Mouse (Mus musculus) granulocyte monocyte progenitor cell, adult 5-6 weeks (primary cell): ENCODE data around the gene Olfr703. TPM values are rescaled to one million over a fixed set of nuclear protein-coding genes. Genes with fewer than 3 reads are reported as not detected.

Source experiments
- ATAC-seq: replicated peaks from 2 replicates; pipeline ENCODE4 v1.8.0; 2016; ENCODE audit warnings: mild to moderate bottlenecking, moderate TSS enrichment, inconsistent platforms; ENCODE audit not compliant: poor library complexity, severe bottlenecking
- total RNA-seq, 2 experiments: library from RNA; stranded (forward) in 1 of 2; stranded (reverse) in 1 of 2; fragments of 200-712, 200-1000 nt in 1 of 2; fragments of >200 nt in 1 of 2; fragmentation: Nextera tagmentation in 1 of 2; gene quantifications; 2 replicates each; pipeline ENCODE4 v1.2.3; 2014 to 2017

Olfr703 gene
- total RNA-seq (2014; fragmentation: Nextera tagmentation) (not detected in 2 replicates), total RNA-seq (2017) (not detected in 2 replicates)

DNA sequence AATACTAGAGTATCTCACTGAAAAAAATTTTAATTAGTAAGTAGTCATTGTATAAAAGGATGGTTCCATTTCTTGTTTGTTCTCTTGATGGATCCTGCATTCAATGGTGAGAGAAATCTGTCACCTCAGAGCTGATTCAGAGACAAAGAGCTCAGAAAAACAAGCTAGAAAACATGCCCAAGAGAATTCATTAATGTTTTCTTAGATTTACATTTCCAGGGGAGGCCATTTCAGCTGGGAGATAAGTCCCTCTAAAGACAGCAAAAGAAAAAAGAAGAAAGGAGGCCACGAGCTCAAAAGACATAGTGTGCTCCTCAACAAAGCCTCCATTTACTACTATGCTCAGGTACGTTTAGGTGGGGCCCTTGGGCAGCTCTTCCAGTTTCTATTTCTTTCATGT, at the start of gene Olfr703:
TSS of gene Olfr703 (plus strand) at position 301 of the 400 bp plus-strand sequence.
- ATAC-seq = no peak

DNA sequence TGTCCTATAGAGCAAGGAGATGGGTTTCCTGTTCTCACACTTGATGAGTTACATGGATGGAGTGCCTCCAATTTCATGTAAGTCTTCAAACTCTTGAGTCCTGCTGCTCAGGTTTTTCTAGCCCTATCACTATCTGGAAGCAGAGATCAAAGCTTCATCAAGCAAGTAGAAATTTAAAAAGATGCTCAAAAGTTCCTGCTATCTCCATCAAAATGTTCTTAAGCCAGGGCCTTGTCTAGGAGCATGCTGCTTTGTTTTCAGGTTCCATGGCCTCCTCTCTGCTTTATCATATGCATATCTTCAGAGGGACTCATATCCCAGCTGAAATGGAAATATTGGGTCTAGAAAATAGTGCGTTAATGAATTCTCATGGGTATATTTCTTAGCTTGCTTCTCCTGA, 34.4 kb upstream of the Olfr703 start, which contains the start of gene Olfr700:
TSS of gene Olfr700 (minus strand) at position 101 of the 400 bp plus-strand sequence.
- no peak for ATAC-seq

DNA sequence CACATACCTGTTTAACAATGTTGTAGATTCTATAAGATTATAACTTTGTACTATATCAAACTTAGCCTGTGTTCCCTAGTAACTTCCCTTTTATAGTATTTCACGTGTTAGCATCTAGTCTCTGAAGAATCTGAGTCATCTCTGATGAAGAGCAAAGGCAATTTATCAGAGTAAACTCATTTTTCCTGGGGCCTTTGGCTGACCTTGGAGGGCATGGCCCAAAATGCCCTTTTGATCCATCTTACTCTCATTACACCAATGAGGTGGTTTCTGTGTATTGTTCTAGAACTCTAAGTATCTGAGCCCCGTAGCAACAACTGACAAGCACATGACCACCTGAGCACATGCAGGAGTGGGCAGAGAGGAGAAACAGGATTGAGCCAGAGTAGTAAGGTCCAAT, 29.3 kb upstream of the Olfr703 start, which contains the start of gene Olfr701:
TSS of gene Olfr701 (plus strand) at position 301 of the 400 bp plus-strand sequence.
- ATAC-seq = no peak

DNA sequence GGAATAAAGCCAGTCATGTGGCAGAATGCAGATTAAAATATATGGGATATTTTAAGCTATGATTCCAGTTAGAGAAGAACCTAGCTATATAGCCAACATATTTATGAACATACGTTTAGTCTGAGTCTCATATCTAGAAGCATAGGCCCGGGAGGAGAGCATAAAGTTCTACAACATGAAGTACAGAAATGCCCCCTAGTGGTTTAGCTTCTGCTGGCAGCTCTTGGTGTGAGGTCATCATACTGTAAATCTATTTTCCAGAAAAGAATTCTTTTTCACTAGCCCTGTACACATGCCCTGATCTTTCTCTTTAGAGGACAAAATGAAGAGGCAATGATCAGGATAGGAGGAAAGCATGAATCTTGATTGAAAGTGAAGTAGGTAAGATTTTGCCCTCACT, 27.4 kb upstream of the Olfr703 start:
- ATAC-seq = peak; percentile 77

DNA sequence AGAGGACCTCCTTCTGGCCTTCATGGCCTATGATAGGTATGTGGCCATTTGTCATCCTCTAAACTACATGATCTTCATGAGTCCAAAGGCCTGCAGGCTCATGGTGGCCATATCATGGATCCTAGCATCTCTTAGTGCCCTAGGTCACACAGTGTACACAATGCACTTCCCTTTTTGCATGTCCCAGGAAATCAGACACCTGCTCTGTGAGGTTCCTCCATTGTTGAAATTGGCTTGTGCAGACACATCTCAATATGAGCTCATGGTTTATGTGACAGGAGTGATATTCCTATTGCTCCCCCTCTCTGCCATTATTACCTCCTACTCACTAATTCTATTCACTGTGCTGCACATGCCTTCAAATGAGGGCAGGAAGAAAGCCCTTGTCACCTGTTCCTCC, 24.7 kb upstream of the Olfr703 start:
- ATAC-seq = peak; percentile 51

DNA sequence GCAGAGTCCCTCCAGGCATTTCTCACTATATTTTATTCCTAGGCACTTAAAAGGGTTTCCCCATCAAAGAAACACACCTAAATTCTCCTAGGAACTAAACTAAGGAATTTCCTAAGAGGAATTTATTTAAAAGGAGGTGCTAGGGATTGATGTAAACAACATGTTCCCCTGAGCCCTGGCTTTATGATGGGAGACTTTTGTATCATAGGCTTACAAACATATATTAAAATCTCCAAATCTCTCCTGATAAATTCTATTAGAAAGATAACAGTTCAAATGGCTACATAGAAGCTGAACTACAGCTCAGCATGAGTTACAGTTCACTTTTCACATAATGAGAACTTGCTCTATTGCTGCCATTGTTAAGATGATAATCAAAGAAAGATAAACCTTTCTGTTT, 9.4 kb upstream of the Olfr703 start, which contains the start of gene Olfr702:
TSS of gene Olfr702 (minus strand) at position 101 of the 400 bp plus-strand sequence.
- no peak for ATAC-seq

DNA sequence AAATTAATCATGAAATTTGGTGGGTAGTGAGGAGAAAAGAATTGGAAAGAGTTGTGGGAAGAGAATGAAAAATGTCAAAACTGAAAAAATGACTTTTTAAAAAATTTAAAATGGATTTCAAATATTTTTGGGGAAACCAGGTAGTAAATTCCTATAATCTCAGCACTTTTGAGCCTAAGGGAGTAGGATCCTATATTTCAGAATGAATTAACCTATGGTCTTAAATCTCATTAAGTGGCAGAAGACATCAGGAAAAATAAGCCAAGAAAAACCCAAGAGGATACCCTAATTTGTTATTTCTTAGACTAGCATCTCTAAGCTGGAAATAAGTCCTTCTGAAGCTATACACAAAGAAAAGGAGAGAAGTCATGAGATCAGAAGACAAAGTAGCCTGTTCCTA, 19.7 kb downstream of the Olfr703 start, which contains the start of gene Olfr704:
TSS of gene Olfr704 (plus strand) at position 301 of the 400 bp plus-strand sequence.
- ATAC-seq = no peak

DNA sequence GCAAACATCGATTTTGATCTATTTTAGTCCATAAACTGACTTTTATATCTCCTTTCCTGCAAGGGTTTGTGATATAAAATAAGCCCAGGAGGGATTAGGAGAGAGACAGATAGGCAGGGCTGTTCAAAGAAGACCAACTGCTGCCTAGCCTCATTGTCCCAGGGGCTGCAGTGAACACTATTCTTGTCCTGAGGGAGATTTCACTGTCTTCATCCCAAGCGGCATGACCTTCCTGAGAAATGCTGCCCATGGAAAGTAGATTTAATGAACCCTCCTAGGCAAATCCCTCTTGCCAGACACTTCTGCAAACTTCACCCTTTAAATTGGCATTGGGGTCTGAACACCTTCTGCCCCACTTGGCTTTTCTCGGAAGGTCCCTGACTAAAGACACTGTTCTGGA, 33.6 kb downstream of the Olfr703 start, which contains the start of gene Olfr705:
TSS of gene Olfr705 (minus strand) at position 101 of the 400 bp plus-strand sequence.
- ATAC-seq = no peak

DNA sequence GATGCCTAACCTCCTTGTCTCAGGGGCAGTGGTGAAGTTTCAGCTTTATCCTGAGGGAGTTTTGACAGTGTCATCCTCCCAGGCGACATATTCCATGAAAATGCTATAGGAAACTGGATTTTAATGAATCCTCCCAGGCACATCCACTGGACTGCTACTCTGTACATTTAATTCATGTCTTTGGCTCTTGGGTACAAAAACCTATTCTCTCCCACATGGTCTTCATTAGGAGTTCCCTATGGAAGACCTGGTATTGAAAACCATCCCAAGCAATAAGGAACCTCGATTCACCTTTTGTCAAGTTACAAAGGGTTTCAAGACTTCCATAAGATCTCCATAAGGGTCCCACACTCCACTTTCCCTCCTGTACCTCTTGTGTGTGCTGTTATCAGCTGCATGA, 44.9 kb downstream of the Olfr703 start, which contains the start of gene Olfr706:
TSS of gene Olfr706 (minus strand) at position 101 of the 400 bp plus-strand sequence.
- no peak for ATAC-seq

Other genes with a start within 250 kb of the Olfr703 start
- not detected in 2 replicates for gene Olfr693, start 162.8 kb upstream of the Olfr703 start, total RNA-seq (2014; fragmentation: Nextera tagmentation)
- not detected in 2 replicates for gene Olfr693, start 162.8 kb upstream of the Olfr703 start, total RNA-seq (2017)
- gene Olfr694, start 151.5 kb upstream of the Olfr703 start, total RNA-seq (2014; fragmentation: Nextera tagmentation) = not detected in 2 replicates
- not detected in 2 replicates for gene Olfr694, start 151.5 kb upstream of the Olfr703 start, total RNA-seq (2017)
- not detected in 2 replicates for gene Olfr695, start 127.0 kb upstream of the Olfr703 start, total RNA-seq (2014; fragmentation: Nextera tagmentation)
- 0.36 TPM in 1 of 2 replicates, not detected in the other for gene Olfr695, start 127.0 kb upstream of the Olfr703 start, total RNA-seq (2017)
- not detected in 2 replicates for gene Olfr697, start 100.9 kb upstream of the Olfr703 start, total RNA-seq (2014; fragmentation: Nextera tagmentation)
- not detected in 2 replicates for gene Olfr697, start 100.9 kb upstream of the Olfr703 start, total RNA-seq (2017)
- gene Olfr698, start 88.0 kb upstream of the Olfr703 start, total RNA-seq (2014; fragmentation: Nextera tagmentation) = not detected in 2 replicates
- gene Olfr698, start 88.0 kb upstream of the Olfr703 start, total RNA-seq (2017) = not detected in 2 replicates
- gene Olfr699, start 50.2 kb upstream of the Olfr703 start, total RNA-seq (2014; fragmentation: Nextera tagmentation) = not detected in 2 replicates
- not detected in 2 replicates for gene Olfr699, start 50.2 kb upstream of the Olfr703 start, total RNA-seq (2017)
- gene Olfr700, start 34.5 kb upstream of the Olfr703 start, total RNA-seq (2014; fragmentation: Nextera tagmentation) = not detected in 2 replicates
- not detected in 2 replicates for gene Olfr700, start 34.5 kb upstream of the Olfr703 start, total RNA-seq (2017)
- not detected in 2 replicates for gene Olfr701, start 29.2 kb upstream of the Olfr703 start, total RNA-seq (2014; fragmentation: Nextera tagmentation)
- gene Olfr701, start 29.2 kb upstream of the Olfr703 start, total RNA-seq (2017) = not detected in 2 replicates
- gene Olfr702, start 9.5 kb upstream of the Olfr703 start, total RNA-seq (2014; fragmentation: Nextera tagmentation) = not detected in 2 replicates
- not detected in 2 replicates for gene Olfr702, start 9.5 kb upstream of the Olfr703 start, total RNA-seq (2017)
- not detected in 2 replicates for gene Olfr704, start 19.8 kb downstream of the Olfr703 start, total RNA-seq (2014; fragmentation: Nextera tagmentation)
- not detected in 2 replicates for gene Olfr704, start 19.8 kb downstream of the Olfr703 start, total RNA-seq (2017)
- not detected in 2 replicates for gene Olfr705, start 33.5 kb downstream of the Olfr703 start, total RNA-seq (2014; fragmentation: Nextera tagmentation)
- not detected in 2 replicates for gene Olfr705, start 33.5 kb downstream of the Olfr703 start, total RNA-seq (2017)
- gene Olfr706, start 44.8 kb downstream of the Olfr703 start, total RNA-seq (2014; fragmentation: Nextera tagmentation) = not detected in 2 replicates
- not detected in 2 replicates for gene Olfr706, start 44.8 kb downstream of the Olfr703 start, total RNA-seq (2017)
- not detected in 2 replicates for gene Olfr707, start 57.9 kb downstream of the Olfr703 start, total RNA-seq (2014; fragmentation: Nextera tagmentation)
- not detected in 2 replicates for gene Olfr707, start 57.9 kb downstream of the Olfr703 start, total RNA-seq (2017)
- gene Olfr1532-ps1, start 64.6 kb downstream of the Olfr703 start, total RNA-seq (2014; fragmentation: Nextera tagmentation) = not detected in 2 replicates
- gene Olfr1532-ps1, start 64.6 kb downstream of the Olfr703 start, total RNA-seq (2017) = not detected in 2 replicates
- gene Olfr709-ps1, start 88.9 kb downstream of the Olfr703 start, total RNA-seq (2014; fragmentation: Nextera tagmentation) = not detected in 2 replicates
- gene Olfr709-ps1, start 88.9 kb downstream of the Olfr703 start, total RNA-seq (2017) = not detected in 2 replicates
- gene Olfr710, start 105.0 kb downstream of the Olfr703 start, total RNA-seq (2014; fragmentation: Nextera tagmentation) = not detected in 2 replicates
- not detected in 2 replicates for gene Olfr710, start 105.0 kb downstream of the Olfr703 start, total RNA-seq (2017)
- not detected in 2 replicates for gene Olfr6, start 120.6 kb downstream of the Olfr703 start, total RNA-seq (2014; fragmentation: Nextera tagmentation)
- not detected in 2 replicates for gene Olfr6, start 120.6 kb downstream of the Olfr703 start, total RNA-seq (2017)
- gene Olfr711, start 132.1 kb downstream of the Olfr703 start, total RNA-seq (2014; fragmentation: Nextera tagmentation) = not detected in 2 replicates
- not detected in 2 replicates for gene Olfr711, start 132.1 kb downstream of the Olfr703 start, total RNA-seq (2017)
- not detected in 2 replicates for gene Olfr2, start 162.7 kb downstream of the Olfr703 start, total RNA-seq (2014; fragmentation: Nextera tagmentation)
- not detected in 2 replicates for gene Olfr2, start 162.7 kb downstream of the Olfr703 start, total RNA-seq (2017)
- gene Olfr713, start 187.8 kb downstream of the Olfr703 start, total RNA-seq (2014; fragmentation: Nextera tagmentation) = not detected in 2 replicates
- gene Olfr713, start 187.8 kb downstream of the Olfr703 start, total RNA-seq (2017) = not detected in 2 replicates
- gene Olfr714, start 227.6 kb downstream of the Olfr703 start, total RNA-seq (2014; fragmentation: Nextera tagmentation) = not detected in 2 replicates
- gene Olfr714, start 227.6 kb downstream of the Olfr703 start, total RNA-seq (2017) = not detected in 2 replicates
- gene Olfr17, start 249.9 kb downstream of the Olfr703 start, total RNA-seq (2014; fragmentation: Nextera tagmentation) = not detected in 2 replicates
- gene Olfr17, start 249.9 kb downstream of the Olfr703 start, total RNA-seq (2017) = not detected in 2 replicates